Mouse (Mus musculus) adipose tissue, adult 10 weeks (tissue): Measurements from ENCODE around the gene Ngef. TPM values are rescaled to one million over a fixed set of nuclear protein-coding genes. Genes with fewer than 3 reads are reported as not detected.

Experiments
- polyA plus RNA-seq: library from polyadenylated mRNA; stranded (reverse); fragments of 350-450 nt; fragmentation: Illumina TruSeq; extraction: RNeasy Lipid Tissue Mini Kit (QIAGEN cat#74804); gene quantifications from one replicate; pipeline ENCODE4 v1.2.3, GENCODE M21; 2014; ENCODE audit warnings: low read depth, low replicate concordance

Gene Ngef
- 4.5 TPM for polyA plus RNA-seq

GRCm38 (mm10) chr1:87573800-87574215 is at the start of gene Ngef:
Ngef (minus strand) TSS chr1:87573870.

GRCm38 (mm10) chr1:87620211-87620668 is 46.6 kb upstream of the Ngef start, which contains the start of gene Inpp5d:
Inpp5d (plus strand) TSS chr1:87620312.

GRCm38 (mm10) chr1:87509561-87510165 is 64.0 kb downstream of the Ngef start, which contains the start of gene Neu2:
Neu2 (plus strand) TSS chr1:87509889.

GRCm38 (mm10) chr1:87469971-87470370 is 103.7 kb downstream of the Ngef start, which contains the start of gene Snorc:
Snorc (plus strand) TSS chr1:87470271.

Other genes starting within 250 kb of the Ngef start
- gene Gigyf2, start 246.9 kb downstream of the Ngef start, polyA plus RNA-seq, result 36.7 TPM
- not detected for gene Kcnj13, start 179.1 kb downstream of the Ngef start, polyA plus RNA-seq
- gene Snorc, start 103.6 kb downstream of the Ngef start, polyA plus RNA-seq, result not detected
- gene Neu2, start 64.0 kb downstream of the Ngef start, polyA plus RNA-seq, result 4.4 TPM
- gene Inpp5d, start 46.4 kb upstream of the Ngef start, polyA plus RNA-seq, result 59.0 TPM
- 28.1 TPM for gene Atg16l1, start 182.0 kb upstream of the Ngef start, polyA plus RNA-seq
- 3.1 TPM for gene Sag, start 229.8 kb upstream of the Ngef start, polyA plus RNA-seq